Mouse (Mus musculus) neutrophil, adult 5-6 weeks (primary cell): Measurements from ENCODE around the gene Kdm5b. TPM values are rescaled to one million over a fixed set of nuclear protein-coding genes. Genes with fewer than 3 reads are reported as not detected.

ENCODE experiments used
- ATAC-seq: fragments of 151-379, 151-347 bp; 2 replicates; pipeline ENCODE4 v1.8.0; 2017; ENCODE audit warnings: mild to moderate bottlenecking, moderate TSS enrichment; ENCODE audit not compliant: insufficient number of reproducible peaks, poor library complexity, low FRiP score, severe bottlenecking; ENCODE audit errors: extremely low read depth
- total RNA-seq: library from RNA; stranded (forward); fragments of 200-1000 nt; gene quantifications from 2 replicates; pipeline ENCODE4 v1.2.3, GENCODE M21; 2017

Gene Kdm5b
- total RNA-seq, 1 experiment from 2014 or later = 59.7 TPM

GRCm38 (mm10) chr1:134540610-134541009 lies 19.4 kb upstream of the Kdm5b start:
- no peak for ATAC-seq

GRCm38 (mm10) chr1:134548231-134548630 lies 11.7 kb upstream of the Kdm5b start:
- no peak for ATAC-seq

GRCm38 (mm10) chr1:134549632-134550132 lies 10.3 kb upstream of the Kdm5b start, which contains the start of gene Mgat4e:
TSS of gene Mgat4e (minus strand) at chr1:134549682.
- no peak for ATAC-seq

- no peak for ATAC-seq
Measured at GRCm38 (mm10) chr1:134551869-134552268, 8.1 kb upstream of the Kdm5b start.

- no peak for ATAC-seq
Measured at GRCm38 (mm10) chr1:134552396-134552795, 7.6 kb upstream of the Kdm5b start.

GRCm38 (mm10) chr1:134555240-134555870 lies 4.6 kb upstream of the Kdm5b start:
- no peak for ATAC-seq

- no peak for ATAC-seq
Measured at GRCm38 (mm10) chr1:134555871-134556670, 3.9 kb upstream of the Kdm5b start.

- peak; percentile 90 for ATAC-seq
Measured at GRCm38 (mm10) chr1:134556671-134557218, 3.2 kb upstream of the Kdm5b start.

- ATAC-seq = no peak
Measured at GRCm38 (mm10) chr1:134558511-134558910, 1.5 kb upstream of the Kdm5b start.

- no peak for ATAC-seq
Measured at GRCm38 (mm10) chr1:134559226-134559625, 745 bp upstream of the Kdm5b start.

GRCm38 (mm10) chr1:134560396-134560795 lies 425 bp downstream of the Kdm5b start:
- ATAC-seq = no peak

GRCm38 (mm10) chr1:134560801-134561769 lies 1.1 kb downstream of the Kdm5b start:
- no peak for ATAC-seq

GRCm38 (mm10) chr1:134561770-134562143 lies 1.8 kb downstream of the Kdm5b start:
- ATAC-seq = no peak

GRCm38 (mm10) chr1:134562457-134562856 lies 2.5 kb downstream of the Kdm5b start:
- ATAC-seq = no peak

- ATAC-seq = no peak
Measured at GRCm38 (mm10) chr1:134563726-134564125, 3.8 kb downstream of the Kdm5b start.

GRCm38 (mm10) chr1:134567511-134567910 lies 7.5 kb downstream of the Kdm5b start:
- ATAC-seq = no peak

GRCm38 (mm10) chr1:134570171-134570570 lies 10.2 kb downstream of the Kdm5b start:
- ATAC-seq = no peak

GRCm38 (mm10) chr1:134570631-134571030 lies 10.7 kb downstream of the Kdm5b start:
- ATAC-seq = no peak
